Mouse (Mus musculus): ENCODE data around the gene Gm5136.

DNA sequence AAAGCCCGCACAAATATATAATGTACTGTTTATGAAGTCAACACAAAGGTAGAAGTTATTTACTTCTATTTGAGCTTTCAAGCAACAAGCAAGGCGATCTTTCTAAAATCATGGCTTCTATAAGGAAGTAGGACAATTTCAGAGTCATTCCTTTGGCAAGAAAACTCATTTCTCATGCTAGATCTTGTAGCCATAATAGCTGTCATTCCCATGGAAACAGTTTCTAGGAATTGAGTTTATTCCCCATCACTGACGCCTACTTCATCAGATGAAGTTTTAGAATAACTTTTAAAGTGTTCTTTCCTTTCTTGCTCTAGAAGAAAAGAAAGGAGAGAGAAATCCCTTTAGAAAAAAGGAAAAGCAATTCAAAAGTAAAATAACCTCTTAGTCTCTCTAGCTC, 31.0 kb downstream of the Gm5136 start:
- TF ChIP-seq CTCF (IDR thresholded peaks at IDR 0.05; ENCODE audit: extremely low read depth, insufficient read length, insufficient replicate concordance, low read depth, low read length) (no peak), POLR2A (IDR thresholded peaks at IDR 0.05; ENCODE audit: low read depth, low read length) (no peak)

Measured in small intestine, adult 2 months (tissue).